Mouse (Mus musculus): ENCODE measurements around the gene Pak7. TPM values are rescaled to one million over a fixed set of nuclear protein-coding genes. Genes with fewer than 3 reads are reported as not detected.

Gene Pak7
- polyA plus RNA-seq, 1 experiment = 27.3 TPM

- TF ChIP-seq POLR2A (IDR thresholded peaks at IDR 0.05; ENCODE audit: borderline replicate concordance, extremely low read depth, insufficient read depth, insufficient read length, poor library complexity, severe bottlenecking) (no peak), CTCF (IDR thresholded peaks at IDR 0.05; ENCODE audit: borderline replicate concordance, extremely low read depth, insufficient read depth, insufficient read length) (0 out of 2 replicates have a peak, but pooled peaks have one; percentile 29)
- peak; percentile 83 for DNase-seq (ENCODE audit: low read depth)
These were observed 238.2 kb downstream of the Pak7 start for GRCm38 (mm10) chr2:136149530-136149929.

- TF ChIP-seq POLR2A (IDR thresholded peaks at IDR 0.05; ENCODE audit: borderline replicate concordance, extremely low read depth, insufficient read depth, insufficient read length, poor library complexity, severe bottlenecking) = no peak
- peak; percentile 95 for TF ChIP-seq CTCF (IDR thresholded peaks at IDR 0.05; ENCODE audit: borderline replicate concordance, extremely low read depth, insufficient read depth, insufficient read length)
- DNase-seq (ENCODE audit: low read depth) = peak; percentile 94
These were observed 238.8 kb downstream of the Pak7 start for GRCm38 (mm10) chr2:136148999-136149398.

GRCm38 (mm10) chr2:136140807-136141206, 247.0 kb downstream of the Pak7 start:
- TF ChIP-seq CTCF (IDR thresholded peaks at IDR 0.05; ENCODE audit: borderline replicate concordance, extremely low read depth, insufficient read depth, insufficient read length) (no peak), POLR2A (IDR thresholded peaks at IDR 0.05; ENCODE audit: borderline replicate concordance, extremely low read depth, insufficient read depth, insufficient read length, poor library complexity, severe bottlenecking) (no peak)
- no peak for DNase-seq (ENCODE audit: low read depth)

GRCm38 (mm10) chr2:136139159-136140069, 248.4 kb downstream of the Pak7 start:
- peak; percentile 28; the same call in 1 of the 2 replicates for TF ChIP-seq CTCF (IDR thresholded peaks at IDR 0.05; ENCODE audit: borderline replicate concordance, extremely low read depth, insufficient read depth, insufficient read length)
- no peak for TF ChIP-seq POLR2A (IDR thresholded peaks at IDR 0.05; ENCODE audit: borderline replicate concordance, extremely low read depth, insufficient read depth, insufficient read length, poor library complexity, severe bottlenecking)
- peak; percentile 83 for DNase-seq (ENCODE audit: low read depth)

- TF ChIP-seq CTCF (IDR thresholded peaks at IDR 0.05; ENCODE audit: borderline replicate concordance, extremely low read depth, insufficient read depth, insufficient read length) (no peak), POLR2A (IDR thresholded peaks at IDR 0.05; ENCODE audit: borderline replicate concordance, extremely low read depth, insufficient read depth, insufficient read length, poor library complexity, severe bottlenecking) (no peak)
- no peak for DNase-seq (ENCODE audit: low read depth)
These were observed 249.3 kb downstream of the Pak7 start for GRCm38 (mm10) chr2:136138451-136138850.

- TF ChIP-seq POLR2A (IDR thresholded peaks at IDR 0.05; ENCODE audit: borderline replicate concordance, extremely low read depth, insufficient read depth, insufficient read length, poor library complexity, severe bottlenecking) (no peak), CTCF (IDR thresholded peaks at IDR 0.05; ENCODE audit: borderline replicate concordance, extremely low read depth, insufficient read depth, insufficient read length) (no peak)
- DNase-seq (ENCODE audit: low read depth) = peak; percentile 83
These were observed 265.9 kb downstream of the Pak7 start for GRCm38 (mm10) chr2:136121867-136122266.

- DNase-seq (ENCODE audit: low read depth) = no peak
- TF ChIP-seq CTCF (IDR thresholded peaks at IDR 0.05; ENCODE audit: borderline replicate concordance, extremely low read depth, insufficient read depth, insufficient read length) (no peak), POLR2A (IDR thresholded peaks at IDR 0.05; ENCODE audit: borderline replicate concordance, extremely low read depth, insufficient read depth, insufficient read length, poor library complexity, severe bottlenecking) (no peak)
These were observed 269.8 kb downstream of the Pak7 start for GRCm38 (mm10) chr2:136118006-136118405.

- DNase-seq (ENCODE audit: low read depth) = peak; percentile 9
- TF ChIP-seq POLR2A (IDR thresholded peaks at IDR 0.05; ENCODE audit: borderline replicate concordance, extremely low read depth, insufficient read depth, insufficient read length, poor library complexity, severe bottlenecking) (no peak), CTCF (IDR thresholded peaks at IDR 0.05; ENCODE audit: borderline replicate concordance, extremely low read depth, insufficient read depth, insufficient read length) (no peak)
These were observed 274.4 kb downstream of the Pak7 start for GRCm38 (mm10) chr2:136113374-136113773.

- no peak for TF ChIP-seq POLR2A (IDR thresholded peaks at IDR 0.05; ENCODE audit: borderline replicate concordance, extremely low read depth, insufficient read depth, insufficient read length, poor library complexity, severe bottlenecking)
- TF ChIP-seq CTCF (IDR thresholded peaks at IDR 0.05; ENCODE audit: borderline replicate concordance, extremely low read depth, insufficient read depth, insufficient read length) = no peak
- DNase-seq (ENCODE audit: low read depth) = no peak
These were observed 278.8 kb downstream of the Pak7 start for GRCm38 (mm10) chr2:136109038-136109363.

GRCm38 (mm10) chr2:136108124-136109037, 279.4 kb downstream of the Pak7 start:
- DNase-seq (ENCODE audit: low read depth) = peak; percentile 89
- TF ChIP-seq POLR2A (IDR thresholded peaks at IDR 0.05; ENCODE audit: borderline replicate concordance, extremely low read depth, insufficient read depth, insufficient read length, poor library complexity, severe bottlenecking) = no peak
- no peak for TF ChIP-seq CTCF (IDR thresholded peaks at IDR 0.05; ENCODE audit: borderline replicate concordance, extremely low read depth, insufficient read depth, insufficient read length)

- TF ChIP-seq POLR2A (IDR thresholded peaks at IDR 0.05; ENCODE audit: borderline replicate concordance, extremely low read depth, insufficient read depth, insufficient read length, poor library complexity, severe bottlenecking) = no peak
- no peak for TF ChIP-seq CTCF (IDR thresholded peaks at IDR 0.05; ENCODE audit: borderline replicate concordance, extremely low read depth, insufficient read depth, insufficient read length)
- peak; percentile 88 for DNase-seq (ENCODE audit: low read depth)
These were observed 280.2 kb downstream of the Pak7 start for GRCm38 (mm10) chr2:136107597-136107996.

Measured in brain, embryonic 14.5 days (tissue).